Mouse (Mus musculus) myocyte (in vitro differentiated cells): Measurements from ENCODE around the gene Spata20.

Experiments
- CEBPB ChIP-seq: IDR thresholded peaks from 2 replicates; pipeline ENCODE4 v1.6.1; 2011; ENCODE audit warnings: mild to moderate bottlenecking, moderate library complexity; ENCODE audit not compliant: poor library complexity, insufficient read depth, severe bottlenecking
- E2F4 ChIP-seq: IDR thresholded peaks from one replicate; pipeline ENCODE4 v1.6.1; 2011; ENCODE audit warnings: mild to moderate bottlenecking, control low read depth, moderate library complexity; ENCODE audit not compliant: insufficient read depth
- MAX ChIP-seq: IDR thresholded peaks from one replicate; pipeline ENCODE4 v1.6.1; 2011; ENCODE audit warnings: low read depth, mild to moderate bottlenecking, control low read depth
- MYOD1 ChIP-seq, 3 experiments: IDR thresholded peaks; one replicate each; pipeline ENCODE4 v1.6.1; 2011; ENCODE audit warnings: control low read depth in 2 of 3, low read depth in 2 of 3, mild to moderate bottlenecking in 2 of 3, moderate library complexity in 1 of 3; ENCODE audit not compliant: insufficient read length in 2 of 3, control insufficient read depth in 1 of 3
- MYOG ChIP-seq, 3 experiments: IDR thresholded peaks; one replicate each; pipeline ENCODE4 v1.6.1; 2011; ENCODE audit warnings: control low read depth in 2 of 3, low read depth in 2 of 3, mild to moderate bottlenecking in 2 of 3; ENCODE audit not compliant: insufficient read length in 2 of 3, control insufficient read depth in 1 of 3, insufficient read depth in 1 of 3
- POLR2A ChIP-seq: IDR thresholded peaks from one replicate; pipeline ENCODE4 v1.6.1; 2011; ENCODE audit warnings: low read depth, mild to moderate bottlenecking, control low read depth, moderate library complexity; ENCODE audit not compliant: insufficient read length
- POLR2AphosphoS2 ChIP-seq: IDR thresholded peaks from one replicate; pipeline ENCODE4 v1.6.1; 2011; ENCODE audit warnings: low read depth, control low read depth; ENCODE audit not compliant: insufficient read length
- REST ChIP-seq: IDR thresholded peaks from one replicate; pipeline ENCODE4 v1.6.1; 2011; ENCODE audit warnings: mild to moderate bottlenecking, control low read depth, moderate library complexity; ENCODE audit not compliant: insufficient read depth, insufficient read length
- SRF ChIP-seq: IDR thresholded peaks from one replicate; pipeline ENCODE4 v1.6.1; 2011; ENCODE audit warnings: low read depth; ENCODE audit not compliant: control insufficient read depth, insufficient read length
- TCF12 ChIP-seq: IDR thresholded peaks from one replicate; pipeline ENCODE4 v1.6.1; 2011; ENCODE audit warnings: mild to moderate bottlenecking, control low read depth; ENCODE audit not compliant: poor library complexity, insufficient read depth, severe bottlenecking
- USF1 ChIP-seq: IDR thresholded peaks from one replicate; pipeline ENCODE4 v1.6.1; 2011; ENCODE audit warnings: low read depth, mild to moderate bottlenecking, control low read depth, moderate library complexity

- TF ChIP-seq POLR2AphosphoS2 (no peak), TCF12 (no peak), POLR2A (no peak), E2F4 (no peak), CEBPB (no peak), MAX (no peak), SRF (no peak), USF1 (no peak), REST (no peak), MYOG (IDR thresholded peaks at IDR 0.05; ENCODE audit: control insufficient read depth in 1 of 3, insufficient read depth in 1 of 3, insufficient read length in 2 of 3, low read depth in 2 of 3) (no peak), MYOD1 (IDR thresholded peaks at IDR 0.05; ENCODE audit: control insufficient read depth in 1 of 3, insufficient read length in 2 of 3, low read depth in 2 of 3) (no peak)
Measured at GRCm38 (mm10) chr11:94449886-94450285, 36.1 kb downstream of the Spata20 start.
